Mouse (Mus musculus) ES-Bruce4 (cell line): ENCODE results near the gene Slc38a3.

Experiments
- CTCF ChIP-seq: IDR thresholded peaks from one replicate; pipeline ENCODE4 v1.8.1; 2011; ENCODE audit warnings: low read depth, low read length
- EP300 ChIP-seq: IDR thresholded peaks from 2 replicates; pipeline ENCODE4 v1.6.1; 2011; ENCODE audit warnings: low read depth, low read length; ENCODE audit not compliant: insufficient read depth
- POLR2A ChIP-seq: IDR thresholded peaks from one replicate; pipeline ENCODE4 v1.8.1; 2011; ENCODE audit warnings: low read length; ENCODE audit not compliant: insufficient read depth

- TF ChIP-seq CTCF: no peak
- no peak for TF ChIP-seq POLR2A
- no peak for TF ChIP-seq EP300
These were observed 19.1 kb upstream of the Slc38a3 start for GRCm38 (mm10) chr9:107688415-107688814.
